Mouse (Mus musculus): ENCODE measurements around the gene Pramef20.
"Not testable (repeated sequence)": the region's sequence is repeated elsewhere in the genome, so short reads cannot be mapped to it uniquely, and the experiment has no call there.

Pramef20 gene

DNA sequence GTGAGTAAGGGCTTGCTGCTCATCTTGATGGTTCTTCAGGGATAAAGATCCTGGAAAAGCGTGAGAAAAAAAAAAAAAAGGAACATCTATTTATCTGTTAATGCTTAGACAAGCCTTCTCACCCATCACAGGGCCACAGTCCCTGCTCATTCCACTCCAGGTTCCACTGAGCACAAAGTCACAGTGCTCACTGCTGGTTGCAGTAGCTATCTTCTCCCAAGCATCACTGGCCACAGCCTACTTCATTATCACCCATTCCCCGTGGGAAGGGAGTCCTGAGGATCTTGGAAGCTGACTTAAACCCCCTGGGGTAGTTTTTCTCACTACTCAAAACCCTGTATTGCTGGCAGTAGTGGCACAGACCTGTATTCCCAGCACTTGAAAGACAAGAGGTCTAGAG lies at the start of gene Pramef20:
TSS of gene Pramef20 (minus strand) at position 23 of the 400 bp plus-strand sequence.
- in situ Hi-C loops (cut with MboI): no loop called here

DNA sequence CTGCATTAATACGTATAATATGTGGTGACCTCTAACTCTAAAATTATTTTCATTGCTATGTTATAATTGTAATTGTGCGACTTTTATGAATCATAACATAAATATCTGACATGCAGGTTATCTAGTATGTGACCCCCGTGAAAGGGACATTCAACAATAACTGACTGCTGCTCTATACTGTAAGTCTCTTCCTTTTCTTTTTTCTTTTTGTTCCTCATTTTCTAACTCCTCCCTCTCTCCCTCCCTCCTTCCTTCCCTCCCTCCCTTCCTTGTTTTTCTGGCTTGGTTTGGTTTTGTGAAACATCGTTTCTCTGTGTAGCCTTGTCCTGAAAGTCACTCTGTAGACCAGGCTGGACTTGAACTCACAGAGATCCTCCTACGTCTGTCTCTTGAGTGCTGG lies 46.9 kb upstream of the Pramef20 start:
- in situ Hi-C loops (cut with MboI): no loop called here

DNA sequence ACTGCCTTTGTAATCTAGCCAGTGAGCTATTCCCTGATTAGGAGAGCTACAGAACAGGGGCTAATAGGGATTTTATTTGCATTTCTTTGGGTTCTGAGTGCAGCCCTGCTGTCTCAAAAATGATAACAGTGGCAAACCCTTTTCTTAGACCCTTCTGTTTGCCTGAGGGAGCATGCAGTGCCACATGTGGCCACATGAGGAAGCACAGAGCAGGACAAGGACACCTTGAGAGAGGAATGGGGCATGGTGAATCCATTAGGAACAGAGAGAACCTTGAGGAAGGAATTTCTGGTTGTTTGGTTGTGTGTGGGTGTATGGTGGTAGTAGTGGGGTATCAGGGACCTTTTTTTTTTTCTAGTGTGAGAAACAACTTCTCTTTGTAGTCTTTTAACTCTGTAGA lies 42.9 kb upstream of the Pramef20 start:
- in situ Hi-C loops (cut with MboI): no loop called here

DNA sequence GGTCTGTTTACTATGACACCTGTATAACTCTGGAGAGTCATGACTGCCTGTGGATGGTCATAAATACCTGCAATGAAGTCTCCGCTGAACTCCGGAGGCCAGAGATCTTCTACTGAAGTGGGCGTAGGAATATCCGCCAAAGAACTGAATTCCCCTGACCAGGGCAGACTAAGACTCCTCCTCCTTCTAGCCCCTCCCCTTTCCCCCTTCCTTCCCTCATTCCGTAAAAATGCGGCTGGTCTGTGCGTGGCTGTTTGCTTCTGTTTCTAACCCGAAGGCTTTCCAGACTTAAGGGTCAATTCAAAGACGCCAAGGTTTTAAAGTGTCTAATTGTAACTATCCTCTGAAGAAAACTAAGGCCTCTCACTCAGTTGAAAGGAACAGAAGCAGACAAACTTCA lies 30.6 kb upstream of the Pramef20 start, which contains the start of gene Pramef12:
TSS of gene Pramef12 (minus strand) at position 175 of the 400 bp plus-strand sequence.
- in situ Hi-C loops (cut with MboI): no loop called here

DNA sequence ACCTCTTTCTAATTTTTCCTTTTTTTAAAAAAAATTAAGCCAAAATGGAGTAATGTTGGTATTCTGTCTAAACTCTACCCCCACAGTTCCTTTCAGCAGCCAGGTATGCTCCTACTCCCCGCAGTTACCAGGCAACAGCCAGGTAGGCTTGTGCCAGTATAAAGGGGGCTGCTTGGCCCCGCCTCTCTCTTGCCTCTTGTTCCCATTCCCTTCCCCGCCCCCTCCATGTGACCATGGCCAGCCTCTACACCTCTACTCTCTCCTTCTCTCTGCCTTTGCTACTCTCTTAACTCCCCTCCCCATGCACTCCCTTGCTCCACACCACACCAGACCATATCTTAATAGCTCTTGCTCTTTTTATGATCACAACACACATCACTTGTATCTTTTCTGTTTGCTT lies 28.5 kb upstream of the Pramef20 start:
- in situ Hi-C loops (cut with MboI): no loop called here

DNA sequence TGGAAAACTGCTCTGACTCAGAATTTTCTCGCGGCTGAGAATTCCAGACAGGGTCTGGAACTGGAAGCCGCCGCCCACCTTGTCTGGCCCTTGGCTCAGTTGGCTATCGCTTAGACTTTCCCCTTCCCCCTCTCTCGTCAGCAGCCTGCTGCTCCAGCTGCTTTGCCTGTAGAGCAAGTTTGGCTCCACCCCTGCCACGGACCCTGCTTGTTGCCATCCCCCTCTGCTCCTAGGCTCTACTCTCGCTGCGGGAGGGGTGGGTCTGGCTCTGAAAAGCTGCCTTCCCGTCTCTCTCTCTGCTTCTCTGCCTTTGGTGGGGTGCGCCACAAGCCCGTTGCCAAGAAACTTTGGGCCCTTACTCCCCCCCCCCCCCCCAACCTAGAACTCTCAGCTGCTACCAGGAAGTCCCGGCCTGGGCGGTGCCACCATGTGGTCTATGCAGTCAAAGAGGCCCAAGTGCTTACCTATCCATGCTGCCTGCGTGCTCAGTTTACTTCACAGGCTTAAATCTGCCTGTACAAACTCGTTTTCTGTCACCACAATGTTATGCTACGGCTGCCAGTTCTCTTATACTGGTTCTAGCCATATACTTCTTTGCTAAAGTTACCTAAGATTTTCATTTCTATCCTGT lies 26.8 kb upstream of the Pramef20 start:
- in situ Hi-C loops (cut with MboI): no loop called here

DNA sequence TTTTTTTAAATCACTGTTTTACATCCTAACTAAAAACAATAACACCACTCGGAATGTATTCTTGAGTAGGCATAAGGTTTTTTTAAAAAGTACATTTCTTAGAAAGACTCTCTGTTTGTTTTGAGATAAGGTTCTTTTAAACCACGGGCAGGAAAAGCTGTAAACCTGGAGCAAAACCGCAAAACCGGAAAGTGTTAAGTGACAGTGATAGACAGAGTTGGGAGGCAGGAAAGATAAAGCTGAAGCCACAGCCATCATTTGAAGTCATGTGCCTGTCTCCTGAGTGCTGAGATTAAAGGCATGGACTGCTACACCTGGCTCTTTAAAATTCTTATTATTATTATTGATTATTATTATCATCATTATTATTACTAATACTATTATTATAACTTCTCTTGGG lies 25.0 kb upstream of the Pramef20 start:
- in situ Hi-C loops (cut with MboI): no loop called here

DNA sequence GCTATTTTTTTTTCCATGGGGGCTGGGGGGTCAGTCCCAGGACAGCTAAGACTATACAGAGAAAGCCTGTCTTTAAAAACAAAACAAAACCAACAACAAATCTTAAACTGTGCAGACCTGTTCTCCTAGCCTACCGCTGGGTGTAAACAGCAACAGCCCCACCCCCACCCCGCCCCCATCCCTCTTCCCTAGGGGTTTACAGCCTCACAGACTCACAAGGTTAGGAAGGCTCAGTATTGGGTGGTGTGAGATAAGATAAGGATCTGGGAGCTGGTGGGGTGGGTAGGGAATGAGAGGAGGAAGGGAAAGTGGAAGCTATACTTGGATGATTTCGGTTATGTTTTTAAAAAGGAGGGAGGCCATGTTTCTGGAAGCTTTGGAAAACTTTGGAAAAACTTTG lies 18.6 kb upstream of the Pramef20 start:
- in situ Hi-C loops (cut with MboI): no loop called here

DNA sequence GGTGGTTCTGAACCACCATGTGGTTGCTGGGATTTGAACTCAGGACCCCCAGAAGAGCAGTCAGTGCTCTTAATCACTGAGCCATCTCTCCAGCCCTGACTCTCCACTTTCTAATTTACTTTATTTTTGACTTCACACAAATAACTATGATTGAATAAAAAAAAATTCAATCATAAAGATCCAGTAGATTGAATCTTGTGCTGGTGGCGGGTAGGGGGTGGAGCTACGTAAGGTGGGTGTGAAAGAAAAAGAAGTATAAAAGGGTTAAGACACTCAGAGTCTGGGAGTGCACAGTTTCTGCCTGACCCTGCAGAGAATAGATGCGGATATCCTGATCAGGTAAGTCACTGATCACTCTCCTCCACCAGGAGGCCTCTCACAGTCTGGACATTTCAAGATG lies 20.1 kb downstream of the Pramef20 start, which contains the start of gene Gm13119:
TSS of gene Gm13119 (plus strand) at position 301 of the 400 bp plus-strand sequence.
- in situ Hi-C loops (cut with MboI): not testable (repeated sequence)

DNA sequence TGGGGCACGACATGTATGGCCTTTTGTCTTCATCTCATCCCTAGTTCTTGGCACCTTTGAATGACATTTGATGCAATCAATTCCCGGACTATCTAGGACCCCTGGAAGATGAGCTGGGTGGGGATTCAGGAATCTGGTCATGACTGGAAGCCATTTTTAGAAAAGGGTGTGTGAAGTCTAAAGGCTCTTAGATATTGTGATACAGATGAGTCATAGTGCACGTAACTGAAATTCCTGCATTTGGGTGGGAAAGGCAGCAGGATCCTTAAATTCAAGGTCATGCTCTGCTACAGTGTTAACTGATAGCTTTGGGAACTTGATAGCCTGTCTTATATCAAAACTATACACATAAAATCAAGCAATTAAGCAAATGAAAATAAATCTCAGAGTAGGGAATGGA lies 41.9 kb downstream of the Pramef20 start:
- in situ Hi-C loops (cut with MboI): not testable (repeated sequence)

DNA sequence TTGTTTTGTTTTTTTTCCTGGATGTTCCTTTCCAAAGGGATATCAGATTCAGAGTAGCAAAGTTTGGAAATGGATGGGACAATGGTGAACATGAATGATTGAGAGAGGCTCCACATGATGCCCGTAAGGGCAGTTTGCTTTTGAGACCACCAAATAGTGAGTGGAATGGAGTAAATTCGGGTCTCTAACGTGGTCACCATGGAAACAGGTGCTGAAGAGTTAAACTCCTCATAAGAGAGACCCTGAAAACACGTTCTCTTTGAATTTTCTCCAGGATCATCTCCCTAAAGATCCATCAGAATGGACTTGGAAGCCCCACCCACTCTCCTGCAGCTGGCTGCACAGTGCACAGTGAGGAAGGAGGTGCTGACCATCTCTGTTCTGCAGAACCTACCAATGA lies 47.8 kb downstream of the Pramef20 start, which contains the start of gene Gm13128:
TSS of gene Gm13128 (plus strand) at position 301 of the 400 bp plus-strand sequence.
- in situ Hi-C loops (cut with MboI): not testable (repeated sequence)

Measured in mature B cell (primary cell).